Mouse (Mus musculus) heart, postnatal 0 days (tissue): ENCODE data around the gene Rbm25. TPM values are rescaled to one million over a fixed set of nuclear protein-coding genes. Genes with fewer than 3 reads are reported as not detected.

ENCODE experiments used
- ATAC-seq: fragments of 200-750 bp; cut with Nextera tagmentation; 2 replicates; pipeline ENCODE4 v1.8.0; 2017; ENCODE audit warnings: low read depth, moderate number of reproducible peaks, moderate library complexity; ENCODE audit not compliant: insufficient read depth
- DNase-seq: peaks from one replicate; pipeline ENCODE4 v3.0.0-alpha.2; 2016; ENCODE audit warnings: low spot score
- H3K27ac ChIP-seq: fragments of 300-500 bp; sonication (generic); 2 replicates; pipeline ENCODE4 v1.5.1; 2014; ENCODE audit warnings: low read depth, mild to moderate bottlenecking
- H3K27me3 ChIP-seq: fragments of 300-500 bp; sonication (generic); 2 replicates; pipeline ENCODE4 v1.6.1; 2014; ENCODE audit warnings: low read length, mixed read lengths; ENCODE audit not compliant: control insufficient read depth, insufficient read depth
- H3K36me3 ChIP-seq: fragments of 300-500 bp; sonication (generic); replicated peaks from 2 replicates; pipeline ENCODE4 v1.6.1; 2014; ENCODE audit warnings: low read length, mixed read lengths; ENCODE audit not compliant: control insufficient read depth, insufficient read depth
- H3K4me1 ChIP-seq: fragments of 300-500 bp; sonication (generic); 2 replicates; pipeline ENCODE4 v1.6.1; 2014; ENCODE audit warnings: antibody characterized with exemption; ENCODE audit not compliant: control insufficient read depth, insufficient read depth
- H3K4me2 ChIP-seq: fragments of 300-500 bp; sonication (generic); 2 replicates; pipeline ENCODE4 v1.6.1; 2014; ENCODE audit warnings: low read depth, mild to moderate bottlenecking, low read length, moderate library complexity
- H3K4me3 ChIP-seq: fragments of 300-500 bp; sonication (generic); 2 replicates; pipeline ENCODE4 v1.5.1; 2014; ENCODE audit warnings: low read depth, low read length
- H3K9ac ChIP-seq: fragments of 300-500 bp; sonication (generic); replicated peaks from 2 replicates; pipeline ENCODE4 v1.6.1; 2014; ENCODE audit warnings: low read depth, low read length, mixed read lengths
- H3K9me3 ChIP-seq: fragments of 300-500 bp; sonication (generic); replicated peaks from 2 replicates; pipeline ENCODE4 v1.6.1; 2016; ENCODE audit warnings: low read length; ENCODE audit not compliant: control insufficient read depth
- CTCF ChIP-seq: IDR thresholded peaks from 2 replicates; pipeline ENCODE4 v1.5.1; 2016; ENCODE audit warnings: antibody characterized with exemption, control low read depth, low read depth
- EP300 ChIP-seq: IDR thresholded peaks from 2 replicates; pipeline ENCODE4 v1.6.1; 2016; ENCODE audit warnings: antibody characterized with exemption, low read depth
- whole genome bisulfite sequencing: fragments of 180-500 bp; shearing (Covaris S2); extraction: QIAGEN DNeasy Blood & Tissue Kit; methylation state at CpG from one replicate; pipeline ENCODE4 v1.1.7; 2014; 5-methylcytosine and 5-hydroxymethylcytosine counted together
- polyA plus RNA-seq: library from polyadenylated mRNA; unstranded; fragments of >200 nt; fragmentation: Nextera tagmentation; extraction: Ambion mirVana; gene quantifications from 2 replicates; pipeline ENCODE4 v1.2.1, GENCODE M21; 2015
- total RNA-seq: library from RNA; depleted of rRNA; stranded (reverse); fragments of >200 nt; gene quantifications from 2 replicates; pipeline ENCODE4 v1.2.3, GENCODE M21; 2014; ENCODE audit warnings: low replicate concordance

The Rbm25 gene
- total and polyA plus RNA-seq, 2 experiments from 2014 or later = 79.6 to 115 TPM

DNA sequence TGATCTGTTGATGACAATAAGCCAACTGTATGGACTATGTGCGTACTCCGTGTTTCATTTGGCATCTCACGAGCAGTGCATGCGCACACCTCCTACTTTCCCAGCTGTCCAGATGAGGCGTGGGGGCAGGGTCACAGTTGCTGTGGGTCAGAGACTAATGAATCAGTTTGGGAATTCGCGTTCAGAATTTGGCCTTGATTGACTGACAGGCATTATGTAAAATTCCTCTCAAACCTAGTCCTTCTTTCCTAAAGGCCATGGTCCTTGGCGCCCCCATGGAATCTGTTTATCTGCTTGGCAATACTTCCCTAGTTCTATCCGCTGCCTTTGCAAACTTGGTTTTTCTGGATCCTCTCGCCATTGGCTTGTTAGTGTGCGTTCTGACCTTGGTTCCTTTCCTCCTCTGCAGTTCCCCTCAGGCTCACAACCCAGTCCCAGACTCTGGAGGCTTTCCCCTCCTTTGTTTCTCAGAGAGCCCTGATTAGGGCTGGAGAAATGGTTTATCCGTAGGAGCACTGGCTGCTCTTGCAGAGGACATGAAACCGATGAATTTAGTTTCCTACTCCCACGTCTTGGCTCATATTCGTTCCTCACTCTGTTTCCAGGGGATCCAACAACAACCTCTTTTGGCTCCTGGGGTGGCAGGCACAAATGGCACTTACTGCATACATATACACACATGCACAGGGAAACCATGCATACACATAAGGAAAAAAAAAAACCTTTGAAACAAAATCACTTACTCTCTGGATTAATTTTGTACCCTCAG, 85.6 kb downstream of the Rbm25 start:
- Histone ChIP-seq H3K27me3 (no peaks in the 10 kb centered on the region), H3K4me3 (no peak overlapping the region), H3K27ac (peak overlapping the region; percentile 28), H3K4me1 (no peaks in the 10 kb centered on the region), H3K36me3 (peaks cover 76% of the 10 kb centered on the region), H3K4me2 (no peak overlapping the region), H3K9me3 (no peaks in the 10 kb centered on the region), H3K9ac (no peak overlapping the region)
- 77% methylated on average over 15 of the region's 15 CpGs for WGBS
- TF ChIP-seq EP300 (no peak), CTCF (no peak)
- DNase-seq = no peak
- ATAC-seq = no peak

DNA sequence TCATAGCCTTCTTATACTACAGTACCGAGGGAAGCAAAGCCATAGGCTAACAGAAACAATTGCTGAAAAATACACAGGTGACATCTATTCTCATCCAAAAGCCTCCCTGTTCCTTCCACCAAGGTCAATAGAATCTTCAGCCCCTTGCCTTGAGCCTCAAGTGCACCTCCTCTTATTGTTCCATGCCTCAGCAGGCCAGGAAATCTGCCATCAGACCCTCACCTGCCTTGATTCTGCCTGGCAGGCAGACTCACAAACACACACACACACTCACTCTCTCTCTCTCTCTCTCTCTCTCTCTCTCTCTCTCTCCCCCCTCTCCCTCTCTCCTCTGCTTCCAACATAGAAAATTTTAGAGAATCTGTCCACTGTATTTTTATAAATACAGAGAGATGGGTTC, 88.4 kb downstream of the Rbm25 start:
- H3K9me3 ChIP-seq = no peaks in the 10 kb centered on the region
- TF ChIP-seq CTCF (no peak), EP300 (no peak)
- no peaks in the 10 kb centered on the region for H3K27me3 ChIP-seq
- H3K4me1 ChIP-seq = no peaks in the 10 kb centered on the region
- H3K4me2 ChIP-seq = no peak overlapping the region
- no peak overlapping the region for H3K4me3 ChIP-seq
- no peak for ATAC-seq
- H3K27ac ChIP-seq = no peak overlapping the region
- peaks cover 72% of the 10 kb centered on the region for H3K36me3 ChIP-seq
- 96% methylated on average over 1 of the region's 1 CpGs for WGBS
- no peak for DNase-seq
- no peak overlapping the region for H3K9ac ChIP-seq

DNA sequence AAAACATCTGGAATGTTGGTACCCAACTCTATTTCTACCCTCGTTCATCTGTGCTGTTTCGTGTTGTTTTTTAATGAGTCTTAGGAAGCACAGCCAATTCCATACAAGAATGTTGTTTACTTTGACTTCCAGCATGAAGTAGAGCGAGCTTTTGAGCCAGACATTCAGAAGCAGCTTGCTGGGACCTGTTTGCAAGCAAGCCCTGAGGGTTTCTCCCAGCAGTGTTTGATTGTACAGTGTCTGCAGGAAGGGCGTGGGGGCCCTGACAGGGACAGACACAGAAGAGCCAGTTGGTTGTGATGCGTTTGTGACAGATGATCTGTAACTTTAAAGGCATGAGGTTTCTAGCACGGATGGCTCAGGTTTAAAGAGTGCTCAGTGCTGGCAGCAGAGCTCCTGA, 90.2 kb downstream of the Rbm25 start:
- TF ChIP-seq CTCF (no peak), EP300 (no peak)
- no peak overlapping the region for H3K9ac ChIP-seq
- no peak overlapping the region for H3K4me2 ChIP-seq
- no peak for ATAC-seq
- no peak for DNase-seq
- H3K9me3 ChIP-seq = no peaks in the 10 kb centered on the region
- 0 out of 2 replicates have a peak overlapping the region, but pooled peaks have one; percentile 18 for H3K27ac ChIP-seq
- H3K4me1 ChIP-seq = no peaks in the 10 kb centered on the region
- H3K4me3 ChIP-seq = no peak overlapping the region
- no peaks in the 10 kb centered on the region for H3K27me3 ChIP-seq
- peaks cover 71% of the 10 kb centered on the region for H3K36me3 ChIP-seq
- 60% methylated on average over 6 of the region's 6 CpGs for WGBS

DNA sequence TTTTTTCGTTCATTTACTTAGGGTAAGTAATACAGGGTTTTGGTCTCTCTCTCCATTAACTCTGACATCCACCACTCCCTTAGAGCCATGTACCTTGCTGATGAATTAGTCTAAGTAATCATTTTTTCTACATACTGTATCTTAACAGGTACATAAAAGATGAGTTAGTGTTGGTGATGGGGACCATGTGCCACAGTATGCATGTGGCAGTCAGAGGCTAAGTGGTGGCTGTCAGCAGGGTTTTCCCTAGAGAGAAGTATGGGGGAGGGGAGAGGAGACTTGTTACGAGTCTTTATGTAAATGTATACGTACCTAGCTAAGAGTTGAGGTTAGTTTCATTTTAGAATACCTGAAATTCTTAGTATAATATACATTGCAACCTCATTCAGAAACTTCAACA, 92.0 kb downstream of the Rbm25 start:
- DNase-seq (no peak), ATAC-seq (no peak)
- TF ChIP-seq EP300 (no peak), CTCF (no peak)
- no peak overlapping the region for H3K9ac ChIP-seq
- H3K4me1 ChIP-seq = no peaks in the 10 kb centered on the region
- H3K4me2 ChIP-seq = no peak overlapping the region
- WGBS = 63% methylated on average over 3 of the region's 3 CpGs
- H3K27me3 ChIP-seq = no peaks in the 10 kb centered on the region
- no peak overlapping the region for H3K4me3 ChIP-seq
- no peaks in the 10 kb centered on the region for H3K9me3 ChIP-seq
- peaks cover 66% of the 10 kb centered on the region for H3K36me3 ChIP-seq
- H3K27ac ChIP-seq = no peak overlapping the region

DNA sequence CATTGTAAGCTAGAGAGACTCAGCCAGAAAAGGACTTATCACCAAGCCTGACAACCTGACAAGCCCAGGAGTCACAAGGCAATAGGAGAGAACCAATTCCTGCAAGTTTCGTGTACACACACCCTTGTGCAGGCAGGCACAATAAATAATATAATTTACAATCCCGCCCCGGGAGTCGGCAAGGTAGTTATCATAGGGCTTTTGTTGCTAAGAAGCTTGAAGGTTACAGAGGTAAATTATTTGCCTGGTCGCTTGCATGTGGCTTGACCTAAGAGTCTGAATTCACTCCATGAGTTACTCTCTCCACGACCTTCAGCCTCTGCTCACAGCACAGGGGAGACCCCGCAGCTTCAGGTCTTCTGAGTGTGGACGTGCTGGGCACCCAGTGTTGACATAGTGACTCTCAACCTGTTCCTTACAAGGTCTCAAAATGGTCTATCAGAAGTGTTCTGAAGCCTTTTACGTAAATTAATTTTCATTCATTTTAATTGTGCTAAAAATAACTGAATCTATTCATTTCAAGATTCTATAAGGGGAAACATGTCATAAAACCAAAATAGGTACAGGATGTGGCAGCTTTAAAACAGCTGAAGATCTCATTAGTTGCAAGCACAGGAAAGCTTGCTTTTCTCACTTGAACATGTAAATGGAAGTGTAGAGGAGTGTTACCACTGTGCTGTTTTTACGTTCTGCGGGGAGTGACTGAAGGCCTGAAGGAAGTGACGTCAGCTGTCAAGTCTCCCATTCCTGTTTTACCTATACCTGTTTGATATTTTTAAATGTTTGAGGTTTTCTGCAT, 95.7 kb downstream of the Rbm25 start:
- DNase-seq (no peak), ATAC-seq (no peak)
- Histone ChIP-seq H3K4me2 (no peak overlapping the region), H3K9ac (no peak overlapping the region), H3K4me1 (no peaks in the 10 kb centered on the region), H3K27me3 (no peaks in the 10 kb centered on the region), H3K4me3 (no peak overlapping the region), H3K36me3 (peaks cover 79% of the 10 kb centered on the region), H3K9me3 (no peaks in the 10 kb centered on the region), H3K27ac (peak overlapping the region; percentile 56)
- TF ChIP-seq CTCF (no peak), EP300 (peak; percentile 71)
- WGBS = 70% methylated on average over 12 of the region's 12 CpGs
